Mouse (Mus musculus) forebrain, embryonic 15.5 days (tissue): ENCODE data around the gene Susd1. TPM values are rescaled to one million over a fixed set of nuclear protein-coding genes. Genes with fewer than 3 reads are reported as not detected.

Experiments used
- ATAC-seq: fragments of 200-750 bp; cut with Nextera tagmentation; replicated peaks from 2 replicates; pipeline ENCODE4 v1.8.0; 2017; ENCODE audit warnings: mild to moderate bottlenecking, moderate TSS enrichment, moderate library complexity
- H3K27ac ChIP-seq: fragments of 300-500 bp; sonication (generic); replicated peaks from 2 replicates; pipeline ENCODE4 v1.5.1; 2015; ENCODE audit warnings: mild to moderate bottlenecking, inconsistent platforms
- H3K27me3 ChIP-seq: fragments of 300-500 bp; sonication (generic); 2 replicates; pipeline ENCODE4 v1.6.1; 2015; ENCODE audit warnings: inconsistent platforms
- H3K36me3 ChIP-seq: fragments of 300-500 bp; sonication (generic); 2 replicates; pipeline ENCODE4 v1.6.1; 2015; ENCODE audit warnings: mild to moderate bottlenecking, inconsistent platforms
- H3K4me1 ChIP-seq: fragments of 300-500 bp; sonication (generic); 2 replicates; pipeline ENCODE4 v1.6.1; 2015; ENCODE audit warnings: inconsistent platforms
- H3K4me2 ChIP-seq: fragments of 300-500 bp; sonication (generic); replicated peaks from 2 replicates; pipeline ENCODE4 v1.6.1; 2015; ENCODE audit warnings: mild to moderate bottlenecking, inconsistent platforms
- H3K4me3 ChIP-seq: fragments of 300-500 bp; sonication (generic); 2 replicates; pipeline ENCODE4 v1.5.1; 2015; ENCODE audit warnings: mild to moderate bottlenecking, inconsistent platforms
- H3K9ac ChIP-seq: fragments of 300-500 bp; sonication (generic); replicated peaks from 2 replicates; pipeline ENCODE4 v1.6.1; 2015; ENCODE audit warnings: mild to moderate bottlenecking, inconsistent platforms
- H3K9me3 ChIP-seq: fragments of 300-500 bp; sonication (generic); 2 replicates; pipeline ENCODE4 v1.6.1; 2016; ENCODE audit warnings: inconsistent platforms
- WGBS: fragments of 180-500 bp; shearing (Covaris S2); methylation state at CpG from one replicate; pipeline ENCODE4 v1.1.7; 2015; ENCODE audit warnings: mixed read lengths; 5-methylcytosine and 5-hydroxymethylcytosine counted together
- polyA plus RNA-seq: library from polyadenylated mRNA; unstranded; fragments of >200 nt; fragmentation: Nextera tagmentation; extraction: Ambion mirVana; gene quantifications from 2 replicates; pipeline ENCODE4 v1.2.1, GENCODE M21; 2015

Susd1 gene
- polyA plus RNA-seq, 1 experiment from 2014 or later, result 0.90 TPM

- Histone ChIP-seq H3K4me3 (no peak overlapping the region), H3K27ac (no peak overlapping the region), H3K36me3 (no peaks in the 10 kb centered on the region), H3K9me3 (no peaks in the 10 kb centered on the region), H3K4me1 (no peaks in the 10 kb centered on the region; the same call in 1 of the 2 replicates), H3K27me3 (no peaks in the 10 kb centered on the region), H3K4me2 (no peak overlapping the region), H3K9ac (no peak overlapping the region)
- 39% methylated on average over 10 of the region's 10 CpGs for WGBS
- no peak for ATAC-seq
Observed at GRCm38 (mm10) chr4:59374271-59374938, 64.0 kb downstream of the Susd1 start.

- H3K27me3 ChIP-seq, result no peaks in the 10 kb centered on the region
- WGBS, result 55% methylated on average over 5 of the region's 5 CpGs
- H3K27ac ChIP-seq, result no peak overlapping the region
Observed at GRCm38 (mm10) chr4:59372546-59373157, 65.8 kb downstream of the Susd1 start.

GRCm38 (mm10) chr4:59371910-59372309, 66.5 kb downstream of the Susd1 start:
- H3K9me3 ChIP-seq, result no peaks in the 10 kb centered on the region
- no peaks in the 10 kb centered on the region; the same call in 1 of the 2 replicates for H3K4me1 ChIP-seq
- WGBS, result 87% methylated on average over 5 of the region's 5 CpGs
- no peak overlapping the region for H3K4me3 ChIP-seq
- no peaks in the 10 kb centered on the region for H3K36me3 ChIP-seq
- no peaks in the 10 kb centered on the region for H3K27me3 ChIP-seq
- no peak overlapping the region for H3K9ac ChIP-seq
- H3K27ac ChIP-seq, result no peak overlapping the region
- H3K4me2 ChIP-seq, result no peak overlapping the region
- no peak for ATAC-seq

More at GRCm38 (mm10) chr4:59372546-59373157, 65.8 kb downstream of the Susd1 start:
- H3K9ac ChIP-seq, result no peak overlapping the region
- no peak for ATAC-seq
- no peaks in the 10 kb centered on the region for H3K36me3 ChIP-seq
- H3K4me1 ChIP-seq, result no peaks in the 10 kb centered on the region; the same call in 1 of the 2 replicates
- no peak overlapping the region for H3K4me3 ChIP-seq
- H3K4me2 ChIP-seq, result no peak overlapping the region
- H3K9me3 ChIP-seq, result no peaks in the 10 kb centered on the region

GRCm38 (mm10) chr4:59369941-59370340, 68.5 kb downstream of the Susd1 start:
- 95% methylated on average over 2 of the region's 2 CpGs for WGBS

GRCm38 (mm10) chr4:59368118-59368517, 70.3 kb downstream of the Susd1 start:
- 89% methylated on average over 9 of the region's 9 CpGs for WGBS
- peaks cover 4% of the 10 kb centered on the region; the same call in 1 of the 2 replicates for H3K4me1 ChIP-seq
- no peaks in the 10 kb centered on the region for H3K36me3 ChIP-seq
- H3K4me3 ChIP-seq, result no peak overlapping the region
- no peaks in the 10 kb centered on the region for H3K27me3 ChIP-seq
- ATAC-seq, result no peak
- H3K27ac ChIP-seq, result no peak overlapping the region
- H3K9ac ChIP-seq, result no peak overlapping the region
- H3K9me3 ChIP-seq, result no peaks in the 10 kb centered on the region
- H3K4me2 ChIP-seq, result no peak overlapping the region

More at GRCm38 (mm10) chr4:59369941-59370340, 68.5 kb downstream of the Susd1 start:
- Histone ChIP-seq H3K9me3 (no peaks in the 10 kb centered on the region), H3K27ac (no peak overlapping the region), H3K4me1 (peaks cover under 1% of the 10 kb centered on the region; the same call in 1 of the 2 replicates), H3K9ac (no peak overlapping the region), H3K4me2 (no peak overlapping the region), H3K4me3 (no peak overlapping the region), H3K27me3 (no peaks in the 10 kb centered on the region), H3K36me3 (no peaks in the 10 kb centered on the region)
- ATAC-seq, result no peak

- Histone ChIP-seq H3K27me3 (no peaks in the 10 kb centered on the region), H3K4me1 (0 out of 2 replicates have a peak, but pooled peaks cover 4% of the 10 kb centered on the region)
Observed at GRCm38 (mm10) chr4:59366206-59366605, 72.2 kb downstream of the Susd1 start.

GRCm38 (mm10) chr4:59365571-59365970, 72.9 kb downstream of the Susd1 start:
- H3K4me2 ChIP-seq, result no peak overlapping the region
- WGBS, result 92% methylated on average over 12 of the region's 12 CpGs
- no peaks in the 10 kb centered on the region for H3K27me3 ChIP-seq
- no peak overlapping the region for H3K4me3 ChIP-seq
- no peak for ATAC-seq
- H3K4me1 ChIP-seq, result 0 out of 2 replicates have a peak, but pooled peaks cover 4% of the 10 kb centered on the region
- no peak overlapping the region for H3K9ac ChIP-seq
- no peaks in the 10 kb centered on the region for H3K36me3 ChIP-seq
- no peak overlapping the region for H3K27ac ChIP-seq
- no peaks in the 10 kb centered on the region for H3K9me3 ChIP-seq

More at GRCm38 (mm10) chr4:59366206-59366605, 72.2 kb downstream of the Susd1 start:
- no peak overlapping the region for H3K4me2 ChIP-seq
- H3K27ac ChIP-seq, result no peak overlapping the region
- no peaks in the 10 kb centered on the region for H3K36me3 ChIP-seq
- H3K9ac ChIP-seq, result no peak overlapping the region
- no peak overlapping the region for H3K4me3 ChIP-seq
- no peaks in the 10 kb centered on the region for H3K9me3 ChIP-seq
- WGBS, result 93% methylated on average over 9 of the region's 9 CpGs
- no peak for ATAC-seq

GRCm38 (mm10) chr4:59364229-59365173, 73.9 kb downstream of the Susd1 start:
- H3K4me2 ChIP-seq, result no peak overlapping the region
- no peak overlapping the region for H3K27ac ChIP-seq
- ATAC-seq, result no peak
- no peak overlapping the region for H3K9ac ChIP-seq
- no peaks in the 10 kb centered on the region for H3K36me3 ChIP-seq
- H3K4me1 ChIP-seq, result 0 out of 2 replicates have a peak, but pooled peaks cover 4% of the 10 kb centered on the region
- no peak overlapping the region for H3K4me3 ChIP-seq
- H3K9me3 ChIP-seq, result no peaks in the 10 kb centered on the region
- 48% methylated on average over 10 of the region's 10 CpGs for WGBS
- no peaks in the 10 kb centered on the region for H3K27me3 ChIP-seq

GRCm38 (mm10) chr4:59363041-59363440, 75.4 kb downstream of the Susd1 start:
- ATAC-seq, result no peak
- 80% methylated on average over 9 of the region's 9 CpGs for WGBS

GRCm38 (mm10) chr4:59360704-59361103, 77.7 kb downstream of the Susd1 start:
- Histone ChIP-seq H3K4me2 (no peak overlapping the region), H3K4me3 (no peak overlapping the region), H3K36me3 (no peaks in the 10 kb centered on the region), H3K9me3 (no peaks in the 10 kb centered on the region), H3K9ac (no peak overlapping the region), H3K27ac (no peak overlapping the region), H3K4me1 (0 out of 2 replicates have a peak, but pooled peaks cover 4% of the 10 kb centered on the region), H3K27me3 (no peaks in the 10 kb centered on the region)
- ATAC-seq, result no peak
- WGBS, result 3% methylated on average over 15 of the region's 15 CpGs

More at GRCm38 (mm10) chr4:59363041-59363440, 75.4 kb downstream of the Susd1 start:
- Histone ChIP-seq H3K36me3 (no peaks in the 10 kb centered on the region), H3K4me3 (no peak overlapping the region), H3K4me1 (0 out of 2 replicates have a peak, but pooled peaks cover 4% of the 10 kb centered on the region), H3K27ac (no peak overlapping the region), H3K4me2 (no peak overlapping the region), H3K9me3 (no peaks in the 10 kb centered on the region), H3K9ac (no peak overlapping the region), H3K27me3 (no peaks in the 10 kb centered on the region)

GRCm38 (mm10) chr4:59359921-59360320, 78.5 kb downstream of the Susd1 start:
- H3K4me2 ChIP-seq, result no peak overlapping the region
- H3K27me3 ChIP-seq, result no peaks in the 10 kb centered on the region

More at GRCm38 (mm10) chr4:59359921-59360320, 78.5 kb downstream of the Susd1 start:
- no peak overlapping the region for H3K27ac ChIP-seq
- H3K9ac ChIP-seq, result no peak overlapping the region
- H3K4me3 ChIP-seq, result no peak overlapping the region
- H3K4me1 ChIP-seq, result 0 out of 2 replicates have a peak, but pooled peaks cover 3% of the 10 kb centered on the region
- H3K36me3 ChIP-seq, result no peaks in the 10 kb centered on the region
- WGBS, result 90% methylated on average over 8 of the region's 8 CpGs
- H3K9me3 ChIP-seq, result no peaks in the 10 kb centered on the region
- no peak for ATAC-seq
